Mouse (Mus musculus) stomach, postnatal 0 days (tissue): Measurements from ENCODE around the gene Mtus2. TPM values are rescaled to one million over a fixed set of nuclear protein-coding genes. Genes with fewer than 3 reads are reported as not detected.

Experiments
- ATAC-seq: fragments of 200-750 bp; cut with Nextera tagmentation; 2 replicates; pipeline ENCODE4 v1.8.0; 2017; ENCODE audit not compliant: low FRiP score, low TSS enrichment
- DNase-seq: peaks from one replicate; pipeline ENCODE4 v3.0.0-alpha.2; 2016; ENCODE audit warnings: low spot score
- H3K27ac ChIP-seq: fragments of 300-500 bp; sonication (generic); replicated peaks from 2 replicates; pipeline ENCODE4 v1.5.1; 2014; ENCODE audit warnings: mild to moderate bottlenecking, control low read depth
- H3K27me3 ChIP-seq: fragments of 300-500 bp; sonication (generic); 2 replicates; pipeline ENCODE4 v1.6.1; 2014; ENCODE audit warnings: low read length; ENCODE audit not compliant: control insufficient read depth, insufficient read depth
- H3K36me3 ChIP-seq: fragments of 300-500 bp; sonication (generic); 2 replicates; pipeline ENCODE4 v1.6.1; 2014; ENCODE audit warnings: low read length, mixed read lengths; ENCODE audit not compliant: control insufficient read depth, insufficient read depth
- H3K4me1 ChIP-seq: fragments of 300-500 bp; sonication (generic); replicated peaks from 2 replicates; pipeline ENCODE4 v1.6.1; 2014; ENCODE audit warnings: antibody characterized with exemption; ENCODE audit not compliant: control insufficient read depth, insufficient read depth
- H3K4me2 ChIP-seq: fragments of 300-500 bp; sonication (generic); replicated peaks from 2 replicates; pipeline ENCODE4 v1.6.1; 2014; ENCODE audit warnings: low read depth, mild to moderate bottlenecking, control low read depth, moderate library complexity
- H3K4me3 ChIP-seq: fragments of 300-500 bp; sonication (generic); 2 replicates; pipeline ENCODE4 v1.5.1; 2014; ENCODE audit warnings: low read depth, low read length, control low read depth
- H3K9ac ChIP-seq: fragments of 300-500 bp; sonication (generic); 2 replicates; pipeline ENCODE4 v1.6.1; 2014; ENCODE audit warnings: mild to moderate bottlenecking, low read length, control low read depth, mixed read lengths
- H3K9me3 ChIP-seq: fragments of 300-500 bp; sonication (generic); 2 replicates; pipeline ENCODE4 v1.6.1; 2016; ENCODE audit warnings: low read length; ENCODE audit not compliant: control insufficient read depth
- CTCF ChIP-seq: IDR thresholded peaks from 2 replicates; pipeline ENCODE4 v1.5.1; 2016; ENCODE audit warnings: antibody characterized with exemption, low read depth, mild to moderate bottlenecking, moderate library complexity
- EP300 ChIP-seq: optimal IDR thresholded peaks from 2 replicates; pipeline ENCODE3; 2016; ENCODE audit warnings: antibody characterized with exemption
- WGBS: fragments of 180-500 bp; shearing (Covaris S2); extraction: QIAGEN DNeasy Blood & Tissue Kit; methylation state at CpG from one replicate; pipeline ENCODE4 v1.1.7; 2014; 5-methylcytosine and 5-hydroxymethylcytosine counted together
- polyA plus RNA-seq: library from polyadenylated mRNA; unstranded; fragments of >200 nt; fragmentation: Nextera tagmentation; extraction: Ambion mirVana; gene quantifications from 2 replicates; pipeline ENCODE4 v1.2.1, GENCODE M21; 2015

Gene Mtus2
- polyA plus RNA-seq, 1 experiment from 2014 or later, result 12.3 TPM

DNA sequence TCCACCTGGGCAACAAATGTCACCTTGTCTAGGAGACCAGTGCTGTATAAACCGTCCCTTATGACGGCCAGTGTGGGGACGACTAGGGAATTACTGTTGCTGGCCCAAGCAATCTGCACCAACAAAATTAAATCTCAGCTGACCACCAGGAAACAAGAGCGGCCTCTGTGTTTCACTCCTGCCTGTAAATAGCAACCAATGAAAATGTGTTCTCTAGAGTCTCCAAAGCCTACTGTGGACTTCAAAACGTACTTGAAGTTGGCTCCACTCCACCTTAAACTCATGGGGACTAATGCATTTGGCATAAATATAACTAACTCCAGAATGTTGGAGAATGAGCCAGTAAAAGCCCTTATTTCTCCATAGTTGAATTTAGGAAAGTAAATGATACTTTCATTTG, 387.3 kb downstream of the Mtus2 start:
- ATAC-seq (no peak), DNase-seq (no peak)
- peaks cover 2% of the 10 kb centered on the region; the same call in 1 of the 2 replicates for H3K4me1 ChIP-seq
- H3K27ac ChIP-seq, result peak overlapping the region; percentile 63; the same call in 1 of the 2 replicates
- 54% methylated on average over 5 of the region's 5 CpGs for WGBS
- TF ChIP-seq EP300 (no peak), CTCF (no peak)
- no peaks in the 10 kb centered on the region for H3K9me3 ChIP-seq
- H3K27me3 ChIP-seq, result no peaks in the 10 kb centered on the region
- no peak overlapping the region for H3K4me3 ChIP-seq
- no peak overlapping the region for H3K4me2 ChIP-seq
- no peaks in the 10 kb centered on the region for H3K36me3 ChIP-seq
- no peak overlapping the region for H3K9ac ChIP-seq

DNA sequence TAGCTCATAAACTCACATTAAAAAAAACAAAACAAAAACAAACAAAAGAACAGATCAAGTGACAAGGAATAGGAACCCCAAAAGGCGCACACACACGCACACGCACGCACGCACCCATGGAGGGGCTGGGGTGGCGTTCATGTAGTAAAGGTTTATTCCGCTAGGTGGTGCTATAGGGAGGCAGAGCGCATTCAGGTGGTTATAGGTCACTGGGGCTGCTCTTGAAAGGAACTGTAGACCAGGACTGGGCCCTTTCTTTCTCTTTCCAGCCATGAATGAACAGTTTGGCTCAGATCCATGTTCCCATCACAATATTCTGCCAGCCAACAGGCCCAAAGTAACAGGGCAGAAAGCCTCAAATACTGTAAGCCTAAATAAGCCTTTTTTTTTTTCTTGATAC, 389.4 kb downstream of the Mtus2 start:
- ATAC-seq (no peak), DNase-seq (no peak)
- H3K27ac ChIP-seq, result no peak overlapping the region
- no peak overlapping the region for H3K4me3 ChIP-seq
- no peaks in the 10 kb centered on the region for H3K36me3 ChIP-seq
- no peaks in the 10 kb centered on the region for H3K27me3 ChIP-seq
- WGBS, result 85% methylated on average over 8 of the region's 8 CpGs
- H3K4me2 ChIP-seq, result no peak overlapping the region
- peaks cover 2% of the 10 kb centered on the region; the same call in 1 of the 2 replicates for H3K4me1 ChIP-seq
- H3K9me3 ChIP-seq, result no peaks in the 10 kb centered on the region
- TF ChIP-seq EP300 (no peak), CTCF (peak; percentile 59)
- no peak overlapping the region for H3K9ac ChIP-seq

DNA sequence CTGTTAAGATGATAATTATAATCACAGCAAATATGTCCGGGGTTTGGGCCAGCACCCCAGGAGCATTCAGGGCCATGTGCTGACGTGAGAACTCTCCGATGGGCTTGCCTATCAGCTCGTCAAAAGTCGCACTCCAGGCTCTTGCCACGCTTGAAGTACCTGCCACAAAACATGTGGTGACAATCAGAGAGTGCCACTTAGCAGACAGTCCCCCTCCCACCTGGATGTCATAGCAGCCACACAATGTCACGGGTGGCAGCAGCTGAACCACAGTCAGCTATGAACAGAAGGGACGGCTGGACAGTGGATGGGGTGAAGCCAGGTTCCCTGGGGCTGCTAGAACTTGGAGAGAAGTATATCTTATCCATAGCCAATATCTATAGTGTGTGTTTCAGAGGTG, 391.0 kb downstream of the Mtus2 start:
- no peaks in the 10 kb centered on the region for H3K9me3 ChIP-seq
- TF ChIP-seq CTCF (no peak), EP300 (no peak)
- no peak for DNase-seq
- H3K9ac ChIP-seq, result no peak overlapping the region
- no peak overlapping the region for H3K4me2 ChIP-seq
- 84% methylated on average over 8 of the region's 8 CpGs for WGBS
- ATAC-seq, result no peak
- H3K4me3 ChIP-seq, result no peak overlapping the region
- no peak overlapping the region for H3K27ac ChIP-seq
- no peaks in the 10 kb centered on the region for H3K36me3 ChIP-seq
- H3K4me1 ChIP-seq, result no peaks in the 10 kb centered on the region
- H3K27me3 ChIP-seq, result no peaks in the 10 kb centered on the region

DNA sequence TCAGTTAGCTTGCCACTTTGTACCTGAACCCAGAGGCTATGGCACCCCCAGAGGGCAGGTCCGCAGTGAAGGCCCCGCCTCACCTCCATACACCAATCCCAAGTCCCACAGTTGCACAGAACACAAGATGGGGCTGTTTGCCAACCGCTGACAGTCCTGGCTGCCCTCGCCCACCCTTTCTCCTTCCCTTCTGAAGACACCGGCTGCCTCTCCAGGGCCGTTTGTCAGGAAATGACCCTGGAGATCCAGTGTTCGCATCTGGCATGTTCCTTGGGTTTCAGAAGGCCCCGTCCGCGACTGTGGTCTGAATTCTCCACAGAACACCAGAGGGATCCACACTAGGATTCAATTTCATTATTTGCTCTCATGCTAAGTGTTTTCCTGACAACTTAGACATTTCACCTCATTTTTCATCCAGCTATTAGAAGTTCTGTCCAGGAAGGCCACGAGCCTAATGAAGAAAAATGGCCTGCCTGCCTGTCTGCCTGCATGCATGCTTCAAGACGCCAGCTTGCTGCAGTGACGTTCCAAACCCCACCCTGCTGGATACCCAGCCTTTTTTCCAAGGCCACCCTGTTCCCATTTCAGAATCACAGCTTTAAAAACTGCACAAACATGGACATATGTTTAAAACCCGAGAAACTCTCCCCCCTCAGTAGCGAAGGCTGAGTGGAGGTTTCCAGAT, 392.3 kb downstream of the Mtus2 start:
- DNase-seq, result no peak
- no peak overlapping the region for H3K27ac ChIP-seq
- H3K27me3 ChIP-seq, result no peaks in the 10 kb centered on the region
- no peak overlapping the region for H3K4me2 ChIP-seq
- ATAC-seq, result no peak
- no peaks in the 10 kb centered on the region for H3K36me3 ChIP-seq
- H3K4me3 ChIP-seq, result no peak overlapping the region
- WGBS, result 55% methylated on average over 15 of the region's 15 CpGs
- no peaks in the 10 kb centered on the region for H3K4me1 ChIP-seq
- no peak overlapping the region for H3K9ac ChIP-seq
- H3K9me3 ChIP-seq, result no peaks in the 10 kb centered on the region
- TF ChIP-seq EP300 (no peak), CTCF (peak; percentile 46)

DNA sequence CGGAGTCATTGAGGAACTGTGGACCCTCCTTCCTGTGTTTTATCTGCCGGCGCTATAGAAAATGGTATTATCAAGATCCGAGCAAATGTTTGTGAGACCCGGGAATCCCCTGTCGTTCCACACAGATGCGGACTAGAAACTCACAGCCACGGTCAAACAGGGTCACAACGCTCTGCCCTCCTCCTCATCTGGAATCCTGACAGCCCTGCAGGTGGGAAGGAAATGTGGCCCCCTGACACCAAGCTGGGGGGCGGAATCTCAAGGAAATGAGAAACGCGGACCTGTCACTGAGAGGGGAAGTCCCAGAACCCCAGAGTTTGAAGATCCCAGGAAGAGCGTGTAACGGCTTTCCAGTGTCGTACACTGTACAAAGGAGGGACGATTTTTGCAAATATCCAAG, 396.3 kb downstream of the Mtus2 start:
- Histone ChIP-seq H3K4me3 (no peak overlapping the region), H3K4me1 (no peaks in the 10 kb centered on the region), H3K9ac (no peak overlapping the region), H3K4me2 (no peak overlapping the region), H3K27me3 (no peaks in the 10 kb centered on the region), H3K27ac (no peak overlapping the region), H3K9me3 (no peaks in the 10 kb centered on the region), H3K36me3 (no peaks in the 10 kb centered on the region)
- TF ChIP-seq CTCF (no peak), EP300 (no peak)
- no peak for DNase-seq
- 58% methylated on average over 16 of the region's 16 CpGs for WGBS
- ATAC-seq, result no peak

DNA sequence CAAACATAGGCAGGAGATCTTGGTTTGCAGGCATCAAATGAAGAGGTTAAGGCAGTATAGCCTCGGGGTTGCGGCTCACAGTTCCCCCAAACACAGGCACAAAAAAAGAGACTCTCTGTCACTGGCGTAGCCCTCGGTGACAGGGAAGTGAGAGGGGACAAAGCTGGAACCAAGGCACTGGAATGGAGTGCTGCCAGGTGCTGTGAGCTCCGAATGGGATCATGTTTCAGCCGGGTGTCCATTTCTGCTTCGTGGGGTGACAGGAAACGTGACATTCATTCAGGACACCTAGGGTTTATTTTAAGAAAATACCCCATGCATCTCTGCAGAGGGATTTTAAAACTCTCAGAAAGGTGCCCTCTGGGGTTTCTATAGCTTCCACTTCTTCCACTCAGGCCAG, 397.4 kb downstream of the Mtus2 start:
- no peak overlapping the region for H3K27ac ChIP-seq
- H3K36me3 ChIP-seq, result no peaks in the 10 kb centered on the region
- no peaks in the 10 kb centered on the region for H3K9me3 ChIP-seq
- no peaks in the 10 kb centered on the region for H3K4me1 ChIP-seq
- ATAC-seq (no peak), DNase-seq (no peak)
- no peaks in the 10 kb centered on the region for H3K27me3 ChIP-seq
- WGBS, result 67% methylated on average over 8 of the region's 8 CpGs
- no peak overlapping the region for H3K4me2 ChIP-seq
- TF ChIP-seq EP300 (no peak), CTCF (no peak)
- H3K9ac ChIP-seq, result no peak overlapping the region
- H3K4me3 ChIP-seq, result no peak overlapping the region
